Mouse (Mus musculus) midbrain, embryonic 10.5 days (tissue): ENCODE data around the gene Lrmda. TPM values are rescaled to one million over a fixed set of nuclear protein-coding genes. Genes with fewer than 3 reads are reported as not detected.
A peak's percentile ranks its signal among the peaks of the same experiment; 100 is the strongest.

Experiments used
- DNase-seq: peaks from one replicate; pipeline ENCODE4 v3.0.0-alpha.2; 2017; ENCODE audit warnings: low spot score
- H3K27ac ChIP-seq: fragments of 300-500 bp; sonication (generic); replicated peaks from 2 replicates; pipeline ENCODE4 v1.5.1; 2016; ENCODE audit warnings: mild to moderate bottlenecking
- H3K27me3 ChIP-seq: fragments of 300-500 bp; sonication (generic); 2 replicates; pipeline ENCODE4 v1.6.1; 2016; ENCODE audit warnings: low read depth, mild to moderate bottlenecking; ENCODE audit not compliant: poor library complexity, severe bottlenecking
- H3K36me3 ChIP-seq: fragments of 300-500 bp; sonication (generic); 2 replicates; pipeline ENCODE4 v1.6.1; 2016; ENCODE audit warnings: mild to moderate bottlenecking, moderate library complexity
- H3K4me1 ChIP-seq: fragments of 300-500 bp; sonication (generic); 2 replicates; pipeline ENCODE4 v1.6.1; 2016
- H3K4me3 ChIP-seq: fragments of 300-500 bp; sonication (generic); 2 replicates; pipeline ENCODE4 v1.5.1; 2016; ENCODE audit warnings: mild to moderate bottlenecking, moderate library complexity
- H3K9me3 ChIP-seq: fragments of 300-500 bp; sonication (generic); replicated peaks from 2 replicates; pipeline ENCODE4 v1.6.1; 2016; ENCODE audit warnings: mild to moderate bottlenecking
- WGBS: fragments of 180-500 bp; shearing (Covaris S2); methylation state at CpG from one replicate; pipeline ENCODE4 v1.1.7; 2016; 5-methylcytosine and 5-hydroxymethylcytosine counted together
- polyA plus RNA-seq: library from polyadenylated mRNA; unstranded; fragments of >200 nt; fragmentation: Nextera tagmentation; extraction: Ambion mirVana; gene quantifications from 2 replicates; pipeline ENCODE4 v1.2.1, GENCODE M21; 2016

Lrmda gene
- polyA plus RNA-seq, 1 experiment from 2014 or later, result 0.38 TPM

- Histone ChIP-seq H3K9me3 (no peaks in the 10 kb centered on the region), H3K4me3 (no peak overlapping the region), H3K27ac (no peak overlapping the region), H3K36me3 (no peaks in the 10 kb centered on the region), H3K27me3 (no peaks in the 10 kb centered on the region), H3K4me1 (0 out of 2 replicates have a peak, but pooled peaks cover 4% of the 10 kb centered on the region)
- no peak for DNase-seq
- WGBS, result 89% methylated on average over 6 of the region's 6 CpGs
These were observed 675.9 kb downstream of the Lrmda start for GRCm38 (mm10) chr14:22695448-22695847.

GRCm38 (mm10) chr14:22695931-22696365 lies 676.4 kb downstream of the Lrmda start:
- 0 out of 2 replicates have a peak, but pooled peaks cover 4% of the 10 kb centered on the region for H3K4me1 ChIP-seq
- no peak overlapping the region for H3K4me3 ChIP-seq
- no peaks in the 10 kb centered on the region for H3K27me3 ChIP-seq
- H3K27ac ChIP-seq, result no peak overlapping the region
- 80% methylated on average over 4 of the region's 4 CpGs for WGBS
- no peaks in the 10 kb centered on the region for H3K9me3 ChIP-seq
- no peaks in the 10 kb centered on the region for H3K36me3 ChIP-seq
- DNase-seq, result no peak

DNA sequence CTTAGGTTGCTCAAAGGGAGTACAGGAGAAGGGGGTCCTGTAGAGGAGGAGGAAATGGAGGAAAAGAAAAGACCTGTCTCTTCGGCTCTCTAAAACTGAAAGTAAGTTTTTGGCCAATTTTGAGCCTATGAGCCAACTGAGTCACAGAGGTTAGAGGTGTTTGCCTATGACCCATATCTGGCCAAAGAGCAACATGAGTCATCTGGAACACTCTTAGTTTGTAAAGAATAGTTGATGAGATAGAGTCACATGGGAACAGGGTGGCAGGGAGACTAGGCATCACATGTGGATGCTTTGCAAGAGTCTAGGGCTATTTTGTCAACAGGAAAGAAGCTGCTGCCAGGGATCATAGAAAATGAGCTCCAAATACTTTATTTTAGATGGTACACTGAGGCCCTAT lies 680.7 kb downstream of the Lrmda start:
- Histone ChIP-seq H3K4me3 (no peak overlapping the region), H3K27me3 (no peaks in the 10 kb centered on the region), H3K9me3 (no peaks in the 10 kb centered on the region), H3K4me1 (0 out of 2 replicates have a peak, but pooled peaks cover 4% of the 10 kb centered on the region), H3K36me3 (no peaks in the 10 kb centered on the region), H3K27ac (no peak overlapping the region)
- no peak for DNase-seq
- 85% methylated on average over 1 of the region's 1 CpGs for WGBS

DNA sequence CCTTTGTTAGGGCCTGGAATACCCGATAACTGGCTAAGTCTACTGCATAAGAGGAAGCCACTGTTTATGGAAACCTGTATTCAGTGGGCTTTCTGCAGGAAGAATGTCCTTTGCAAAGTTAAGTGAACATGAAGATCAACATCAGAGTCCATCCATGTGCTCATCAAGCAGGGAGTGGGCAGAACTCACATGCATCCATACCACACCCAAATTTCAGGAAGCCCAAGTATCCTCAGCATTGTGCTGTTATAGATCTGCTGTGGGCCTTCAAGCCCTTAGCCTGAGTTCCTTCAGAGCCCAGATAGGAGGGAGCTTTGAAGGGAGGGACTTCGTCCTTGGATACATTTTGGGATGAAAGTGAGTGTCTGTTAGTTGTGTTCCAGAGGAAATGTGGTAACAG lies 681.2 kb downstream of the Lrmda start:
- 0 out of 2 replicates have a peak, but pooled peaks cover 4% of the 10 kb centered on the region for H3K4me1 ChIP-seq
- no peaks in the 10 kb centered on the region for H3K27me3 ChIP-seq
- 95% methylated on average over 2 of the region's 2 CpGs for WGBS
- no peaks in the 10 kb centered on the region for H3K36me3 ChIP-seq
- H3K9me3 ChIP-seq, result no peaks in the 10 kb centered on the region
- no peak overlapping the region for H3K27ac ChIP-seq
- no peak overlapping the region for H3K4me3 ChIP-seq
- DNase-seq, result no peak

GRCm38 (mm10) chr14:22707958-22708701 lies 688.6 kb downstream of the Lrmda start:
- H3K27me3 ChIP-seq, result peaks cover 10% of the 10 kb centered on the region; the same call in 1 of the 2 replicates
- no peak for DNase-seq
- 85% methylated on average over 9 of the region's 9 CpGs for WGBS

GRCm38 (mm10) chr14:22710071-22710661 lies 690.7 kb downstream of the Lrmda start:
- 20% methylated on average over 6 of the region's 6 CpGs for WGBS
- Histone ChIP-seq H3K36me3 (no peaks in the 10 kb centered on the region), H3K27ac (peak overlapping the region; percentile 74), H3K4me3 (peak overlapping the region; percentile 9; the same call in 1 of the 2 replicates), H3K9me3 (no peaks in the 10 kb centered on the region), H3K27me3 (peaks cover 24% of the 10 kb centered on the region; the same call in 1 of the 2 replicates), H3K4me1 (peaks cover 35% of the 10 kb centered on the region)
- peak; percentile 53 for DNase-seq

More at GRCm38 (mm10) chr14:22707958-22708701, 688.6 kb downstream of the Lrmda start:
- Histone ChIP-seq H3K36me3 (no peaks in the 10 kb centered on the region), H3K27ac (no peak overlapping the region), H3K4me1 (peaks cover 35% of the 10 kb centered on the region), H3K4me3 (no peak overlapping the region), H3K9me3 (no peaks in the 10 kb centered on the region)

DNA sequence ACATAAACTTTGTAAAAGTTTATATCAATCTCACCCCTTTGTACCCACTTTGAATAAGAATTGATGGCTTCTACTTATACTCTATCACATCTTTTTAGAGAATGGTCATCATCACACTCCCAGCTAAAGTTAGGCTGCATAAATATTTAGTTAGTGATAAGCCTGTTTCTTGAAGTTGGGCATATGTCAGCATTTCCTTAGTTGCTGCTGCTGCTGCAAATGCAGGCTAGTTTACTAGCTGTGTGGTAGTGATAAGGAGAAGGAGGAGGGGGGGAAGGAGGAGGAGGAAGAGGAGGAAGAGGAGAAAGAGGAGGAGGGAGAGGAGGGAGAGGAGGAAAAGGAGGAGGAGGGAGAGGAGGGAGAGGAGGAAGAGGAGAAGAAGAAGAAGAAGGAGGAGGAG lies 692.9 kb downstream of the Lrmda start:
- Histone ChIP-seq H3K36me3 (no peaks in the 10 kb centered on the region), H3K9me3 (no peaks in the 10 kb centered on the region), H3K27me3 (peaks cover 24% of the 10 kb centered on the region; the same call in 1 of the 2 replicates), H3K4me1 (peaks cover 33% of the 10 kb centered on the region), H3K27ac (no peak overlapping the region), H3K4me3 (no peak overlapping the region)
- no peak for DNase-seq

DNA sequence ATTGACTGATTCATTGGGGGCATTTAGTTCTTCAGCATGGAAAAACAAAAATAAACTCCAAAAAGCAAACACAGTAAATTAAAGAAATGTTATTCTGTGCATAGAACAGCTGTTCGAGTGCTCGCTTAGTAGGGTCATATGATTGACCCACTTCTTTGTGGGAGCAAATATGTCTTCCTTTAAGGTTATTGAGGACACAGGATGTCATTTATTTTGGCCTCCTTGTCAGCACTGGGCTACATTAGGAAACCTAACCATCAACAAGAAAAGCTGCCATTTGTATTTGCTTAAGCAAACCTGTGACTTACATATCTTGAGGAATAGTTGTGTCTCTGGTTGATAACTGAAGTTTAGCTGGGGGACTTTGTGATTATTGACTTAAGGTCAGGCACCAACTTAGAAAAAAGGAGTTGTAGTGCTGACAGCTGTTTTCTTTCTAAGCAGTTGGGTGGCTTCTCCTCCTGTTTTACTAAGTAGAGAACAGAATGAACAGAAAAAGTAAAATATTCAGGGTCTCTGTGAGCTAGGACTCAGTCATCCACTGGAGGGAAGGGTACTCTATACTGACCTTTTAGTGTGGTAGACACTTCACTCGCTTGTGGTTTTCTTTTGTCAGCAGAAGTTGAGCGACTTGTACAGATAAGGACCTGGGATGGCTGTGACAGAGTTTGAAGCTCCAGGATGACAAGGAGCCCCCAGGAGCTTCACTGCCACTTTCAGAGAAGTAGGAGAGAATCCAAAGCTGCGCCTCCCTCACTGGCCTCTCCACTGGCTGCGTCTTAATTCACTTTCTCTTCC lies 696.3 kb downstream of the Lrmda start:
- DNase-seq, result no peak
- Histone ChIP-seq H3K27ac (no peak overlapping the region), H3K27me3 (peaks cover 24% of the 10 kb centered on the region; the same call in 1 of the 2 replicates), H3K9me3 (no peaks in the 10 kb centered on the region), H3K4me1 (peaks cover 10% of the 10 kb centered on the region), H3K4me3 (no peak overlapping the region), H3K36me3 (no peaks in the 10 kb centered on the region)
- 89% methylated on average over 6 of the region's 6 CpGs for WGBS

DNA sequence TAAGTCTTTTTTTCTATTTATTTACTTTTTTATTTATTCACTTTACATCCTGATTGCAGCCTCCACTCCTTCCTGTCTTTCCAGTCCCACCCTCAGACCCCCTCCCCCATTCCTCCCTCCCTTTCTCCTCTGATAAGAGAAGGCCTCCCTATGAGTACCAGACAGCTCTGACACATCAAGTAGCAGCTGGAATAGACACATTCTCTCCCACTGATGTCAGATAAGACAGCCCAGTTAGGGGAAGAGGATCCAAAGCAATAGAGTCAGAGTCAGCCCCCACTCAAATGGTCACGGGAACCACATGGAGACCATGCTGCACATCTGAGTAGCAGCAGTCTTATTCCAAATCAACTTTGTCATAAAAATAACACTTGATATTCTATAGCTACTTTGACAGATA lies 700.5 kb downstream of the Lrmda start:
- DNase-seq, result no peak
- Histone ChIP-seq H3K4me3 (no peak overlapping the region), H3K9me3 (no peaks in the 10 kb centered on the region), H3K36me3 (no peaks in the 10 kb centered on the region), H3K27me3 (no peaks in the 10 kb centered on the region; the same call in 1 of the 2 replicates), H3K4me1 (peaks cover 16% of the 10 kb centered on the region), H3K27ac (no peak overlapping the region)
- 100% methylated on average over 1 of the region's 1 CpGs for WGBS

DNA sequence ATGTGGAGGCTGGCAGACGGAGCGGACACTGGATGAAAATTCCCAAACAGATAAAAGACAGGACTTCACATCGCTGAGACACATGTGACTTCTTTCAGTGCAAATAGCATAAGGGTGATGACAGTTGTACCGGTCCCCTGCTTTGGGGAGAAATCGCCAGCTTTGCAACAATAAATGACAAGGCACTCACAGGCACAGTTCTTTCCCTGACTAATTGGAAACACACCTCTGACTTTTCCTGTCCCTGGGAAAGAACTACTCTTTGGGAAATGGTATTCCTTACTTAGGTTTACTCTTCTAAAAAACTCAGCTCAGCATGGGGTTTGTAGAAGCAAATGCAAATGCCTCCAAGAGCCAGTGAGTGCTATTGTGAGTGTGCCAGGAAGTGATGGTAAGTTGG lies 702.3 kb downstream of the Lrmda start:
- H3K9me3 ChIP-seq, result no peaks in the 10 kb centered on the region
- no peaks in the 10 kb centered on the region; the same call in 1 of the 2 replicates for H3K27me3 ChIP-seq
- WGBS, result 43% methylated on average over 5 of the region's 5 CpGs
- H3K36me3 ChIP-seq, result no peaks in the 10 kb centered on the region
- H3K4me1 ChIP-seq, result peaks cover 16% of the 10 kb centered on the region
- H3K27ac ChIP-seq, result no peak overlapping the region
- DNase-seq, result no peak
- H3K4me3 ChIP-seq, result no peak overlapping the region

DNA sequence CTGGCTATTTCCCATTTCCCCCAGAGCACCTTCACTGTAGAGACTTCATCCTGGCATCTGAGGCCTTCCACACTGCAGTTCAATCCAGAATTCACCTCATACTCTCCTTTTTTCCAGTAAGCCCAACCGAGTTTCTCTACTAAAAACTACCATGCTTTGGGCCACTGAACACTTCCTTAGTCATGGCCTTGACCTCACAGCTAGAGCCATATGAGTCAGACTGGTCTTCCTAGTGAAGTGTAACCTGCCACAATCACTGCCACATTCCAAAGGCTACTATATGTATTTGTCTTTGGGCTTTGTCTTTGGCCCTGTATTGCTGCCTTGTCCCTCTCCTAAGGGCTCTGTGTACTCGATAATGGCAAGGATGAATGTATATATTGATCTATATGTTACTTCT lies 708.0 kb downstream of the Lrmda start:
- Histone ChIP-seq H3K4me1 (no peaks in the 10 kb centered on the region), H3K27me3 (no peaks in the 10 kb centered on the region), H3K36me3 (no peaks in the 10 kb centered on the region), H3K4me3 (no peak overlapping the region), H3K27ac (no peak overlapping the region), H3K9me3 (no peaks in the 10 kb centered on the region)
- 83% methylated on average over 2 of the region's 2 CpGs for WGBS
- no peak for DNase-seq

- no peak overlapping the region for H3K4me3 ChIP-seq
- H3K4me1 ChIP-seq, result no peaks in the 10 kb centered on the region
- H3K36me3 ChIP-seq, result no peaks in the 10 kb centered on the region
- H3K9me3 ChIP-seq, result no peaks in the 10 kb centered on the region
- H3K27me3 ChIP-seq, result no peaks in the 10 kb centered on the region
- 91% methylated on average over 8 of the region's 8 CpGs for WGBS
- no peak for DNase-seq
- H3K27ac ChIP-seq, result no peak overlapping the region
These were observed 709.2 kb downstream of the Lrmda start for GRCm38 (mm10) chr14:22728611-22729223.
